Mouse (Mus musculus) adrenal gland, postnatal 14 days (tissue): Measurements from ENCODE around the gene Rbm18. TPM values are rescaled to one million over a fixed set of nuclear protein-coding genes. Genes with fewer than 3 reads are reported as not detected.

ENCODE experiments used
- DNase-seq: peaks from one replicate; pipeline ENCODE4 v3.0.0; 2021; ENCODE audit warnings: mixed read lengths
- total RNA-seq: library from RNA; stranded (reverse); gene quantifications from 2 replicates; pipeline ENCODE4 v1.2.3, GENCODE M21; 2021

Rbm18 gene
- total RNA-seq, 1 experiment from 2014 or later = 27.3 TPM

GRCm38 (mm10) chr2:36073781-36074180 is 62.8 kb downstream of the Rbm18 start:
- DNase-seq = peak; percentile 60

- DNase-seq = no peak
Measured at GRCm38 (mm10) chr2:36071660-36072305, 64.8 kb downstream of the Rbm18 start.

GRCm38 (mm10) chr2:36067132-36067531 is 69.4 kb downstream of the Rbm18 start:
- no peak for DNase-seq

Other genes with a start within 250 kb of the Rbm18 start
- 2.6 and 2.7 TPM in 2 replicates for gene Ttll11, start 156.9 kb downstream of the Rbm18 start, total RNA-seq
- 365 and 371 TPM in 2 replicates for gene Ndufa8, start 87.4 kb downstream of the Rbm18 start, total RNA-seq
- not detected in 2 replicates for gene Morn5, start 87.3 kb downstream of the Rbm18 start, total RNA-seq
- 5.4 and 7.2 TPM in 2 replicates for gene Lhx6, start 31.4 kb downstream of the Rbm18 start, total RNA-seq
- 26.0 and 27.0 TPM in 2 replicates for gene Mrrf, start 384 bp downstream of the Rbm18 start, total RNA-seq
- gene Ptgs1, start 93.7 kb upstream of the Rbm18 start, total RNA-seq = 13.6 and 14.9 TPM in 2 replicates
- gene Olfr338, start 236.7 kb upstream of the Rbm18 start, total RNA-seq = not detected in 2 replicates